Mouse (Mus musculus): ENCODE measurements around the gene Vmn1r61. TPM values are rescaled to one million over a fixed set of nuclear protein-coding genes. Genes with fewer than 3 reads are reported as not detected.

The Vmn1r61 gene
- not detected in 2 replicates for polyA plus RNA-seq (2014; fragmentation: Nextera tagmentation; extraction: Ambion mirVana)

- Histone ChIP-seq H3K27me3 (ENCODE audit: control insufficient read depth, insufficient read depth, low read length) (no peaks in the 10 kb centered on the region), H3K27ac (ENCODE audit: low read depth, low read length) (no peak within 1 kb of the TSS), H3K36me3 (ENCODE audit: control insufficient read depth, insufficient read depth, low read length) (no peaks in the 10 kb centered on the region), H3K4me3 (ENCODE audit: low read depth, low read length) (no peak within 1 kb of the TSS), H3K4me2 (no peak within 1 kb of the TSS), H3K9ac (ENCODE audit: low read length) (no peak within 1 kb of the TSS), H3K4me1 (ENCODE audit: control insufficient read depth, insufficient read depth, low read length) (no peaks in the 10 kb centered on the region), H3K9me3 (ENCODE audit: control insufficient read depth, low read length) (peaks cover 8% of the 10 kb centered on the region)
- ATAC-seq (ENCODE audit: low FRiP score) = no peak
- no peak for DNase-seq (ENCODE audit: low spot score, missing footprints)
Measured at GRCm38 (mm10) chr7:5613195-5613594, at the start of gene Vmn1r61. TSS of gene Vmn1r61 (minus strand) at chr7:5613295.

Other genes starting within 250 kb of the Vmn1r61 start
- not detected in 2 replicates for gene Vmn1r58, start 199.9 kb downstream of the Vmn1r61 start, polyA plus RNA-seq (2014; fragmentation: Nextera tagmentation; extraction: Ambion mirVana)
- not detected in 2 replicates for gene Vmn1r59, start 156.5 kb downstream of the Vmn1r61 start, polyA plus RNA-seq (2014; fragmentation: Nextera tagmentation; extraction: Ambion mirVana)
- gene Vmn2r28, start 119.3 kb downstream of the Vmn1r61 start, polyA plus RNA-seq (2014; fragmentation: Nextera tagmentation; extraction: Ambion mirVana) = not detected in 2 replicates
- gene Vmn1r60, start 66.0 kb downstream of the Vmn1r61 start, polyA plus RNA-seq (2014; fragmentation: Nextera tagmentation; extraction: Ambion mirVana) = not detected in 2 replicates
- gene Vmn1r62, start 60.3 kb upstream of the Vmn1r61 start, polyA plus RNA-seq (2014; fragmentation: Nextera tagmentation; extraction: Ambion mirVana) = not detected in 2 replicates
- gene Vmn1r63, start 192.2 kb upstream of the Vmn1r61 start, polyA plus RNA-seq (2014; fragmentation: Nextera tagmentation; extraction: Ambion mirVana) = not detected in 2 replicates

Data from midbrain, embryonic 11.5 days (tissue).